Mouse (Mus musculus) cerebellum, postnatal 4 days (tissue): ENCODE measurements around the gene D11Wsu47e.

Source experiments
- DNase-seq, 2 experiments: peaks; one replicate each; pipeline ENCODE4 v3.0.0; 2022; ENCODE audit warnings: low spot score in 2 of 2, mixed read lengths in 1 of 2

D11Wsu47e gene

GRCm38 (mm10) chr11:113666205-113666604, 18.0 kb upstream of the D11Wsu47e start:
- no peak for DNase-seq

DNA sequence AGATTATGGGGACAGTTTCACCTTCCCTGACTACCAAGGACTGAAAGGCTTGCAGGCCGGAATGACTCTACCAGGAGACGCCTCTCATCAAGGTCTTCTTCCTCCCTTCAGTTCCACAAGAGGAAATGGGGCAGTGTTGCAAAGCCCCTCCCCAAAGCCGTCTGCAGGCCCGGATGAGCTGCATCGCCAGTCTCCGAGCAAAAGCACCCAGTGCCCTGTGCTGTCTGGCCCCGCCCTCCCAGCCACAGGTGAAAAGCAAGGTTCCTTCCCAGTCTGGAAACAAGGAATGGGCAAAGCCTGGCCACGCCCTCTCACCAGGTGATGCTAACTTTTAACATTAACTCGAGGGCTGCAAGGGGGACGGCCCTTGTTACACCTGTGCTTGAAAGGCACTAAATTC, 17.6 kb upstream of the D11Wsu47e start:
- DNase-seq, result no peak

- DNase-seq, result no peak
Observed at GRCm38 (mm10) chr11:113667122-113667521, 17.1 kb upstream of the D11Wsu47e start.

GRCm38 (mm10) chr11:113667704-113668103, 16.5 kb upstream of the D11Wsu47e start:
- no peak for DNase-seq

GRCm38 (mm10) chr11:113668857-113669256, 15.4 kb upstream of the D11Wsu47e start:
- DNase-seq, result no peak

DNA sequence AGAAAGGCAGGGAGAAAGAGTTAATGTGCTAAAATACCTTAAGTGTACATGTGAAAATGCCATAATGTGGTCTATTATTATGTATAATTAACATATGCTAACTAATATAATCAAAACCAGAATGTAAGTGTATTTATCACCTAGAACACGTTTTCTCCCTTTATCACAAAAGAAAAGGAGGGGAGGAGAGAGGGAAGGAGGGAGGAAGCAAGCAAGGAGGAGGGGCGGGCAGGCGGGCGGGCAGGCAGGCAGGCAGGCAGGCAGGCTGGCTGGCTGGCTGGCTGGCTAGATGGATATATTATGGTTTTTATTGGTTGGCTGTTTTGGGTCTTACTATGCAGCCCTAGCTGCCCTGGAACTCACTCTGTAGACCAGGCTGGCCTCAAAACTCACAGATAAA, 14.5 kb upstream of the D11Wsu47e start:
- DNase-seq, result no peak

- no peak for DNase-seq
Observed at GRCm38 (mm10) chr11:113673614-113674013, 10.6 kb upstream of the D11Wsu47e start.

DNA sequence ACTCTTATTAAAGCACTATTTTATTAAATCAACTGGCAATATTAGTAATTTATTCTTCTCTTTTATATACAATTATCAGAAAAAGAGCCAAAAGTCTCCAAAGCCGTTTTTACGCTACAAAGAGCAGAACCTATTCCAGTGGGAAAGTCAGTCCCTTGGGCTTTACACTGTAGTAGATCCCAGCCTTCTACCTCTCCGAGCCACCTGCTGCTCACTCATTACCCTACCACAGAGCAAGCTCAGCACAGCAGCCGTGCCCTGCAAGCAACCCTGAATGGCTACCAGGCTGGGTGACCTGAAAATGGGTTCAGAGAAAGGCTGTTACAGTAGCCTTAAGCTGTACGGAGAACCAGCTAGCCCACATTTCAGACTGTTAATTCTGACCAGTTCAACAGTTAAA, 9.6 kb upstream of the D11Wsu47e start:
- DNase-seq, result no peak

DNA sequence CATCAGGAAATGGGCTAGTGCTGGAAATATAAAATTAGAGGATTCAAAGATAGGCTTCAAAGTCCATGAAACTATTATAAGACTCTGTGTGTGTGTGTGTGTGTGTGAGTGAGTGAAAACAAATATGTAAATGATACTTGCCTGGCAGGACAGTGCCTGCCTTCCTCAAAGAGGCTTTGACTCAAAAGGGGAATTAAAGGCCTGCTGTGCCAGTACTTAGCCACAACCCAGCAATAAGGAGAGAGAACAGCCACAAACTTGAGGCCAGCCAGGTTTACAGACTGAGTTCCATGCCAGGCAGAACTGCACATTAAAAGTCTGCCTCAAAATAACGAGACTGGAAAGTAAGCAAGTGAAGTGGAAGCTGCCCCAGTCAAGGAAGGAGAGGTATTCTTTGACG, 7.4 kb upstream of the D11Wsu47e start:
- no peak for DNase-seq

DNA sequence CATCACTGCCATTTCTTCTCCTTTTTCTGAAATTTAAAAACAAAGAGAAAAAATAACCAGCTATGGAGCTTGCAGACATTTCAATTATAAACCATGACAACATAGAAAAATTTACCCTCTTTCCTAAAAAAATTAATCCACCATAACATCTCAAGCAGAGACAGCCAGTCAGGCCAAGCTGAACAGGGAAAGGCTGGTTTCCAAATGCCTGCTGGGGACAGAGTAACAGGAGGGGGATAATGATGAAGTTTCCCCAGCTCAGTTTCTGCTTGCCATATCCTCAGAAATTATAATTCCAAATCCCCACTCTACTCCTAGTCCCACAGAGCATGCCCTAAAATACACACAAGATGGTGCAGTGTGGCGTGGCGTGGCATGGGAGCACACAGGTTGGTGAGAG, 6.8 kb upstream of the D11Wsu47e start:
- no peak for DNase-seq

GRCm38 (mm10) chr11:113678373-113678772, 5.8 kb upstream of the D11Wsu47e start:
- DNase-seq, result no peak

DNA sequence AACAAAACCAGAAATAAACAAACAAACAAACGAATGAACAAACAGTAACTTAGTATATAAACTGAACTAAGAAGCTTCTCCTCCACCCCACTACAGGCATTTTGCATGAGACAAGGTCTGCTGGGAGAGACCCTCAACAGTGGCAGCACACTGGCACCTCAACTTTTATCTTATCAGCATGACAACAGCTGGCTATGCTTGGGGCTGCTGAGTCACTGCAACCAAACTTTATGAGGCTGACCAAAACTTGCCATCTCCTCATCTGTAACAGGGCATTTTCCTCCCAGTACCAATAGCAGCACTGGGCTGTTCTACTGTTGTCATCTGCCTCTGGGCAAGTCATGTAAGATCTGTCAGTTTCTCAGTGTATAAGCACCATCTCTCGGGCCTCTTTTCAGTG, 3.3 kb upstream of the D11Wsu47e start:
- no peak for DNase-seq

GRCm38 (mm10) chr11:113681979-113682378, 2.2 kb upstream of the D11Wsu47e start:
- no peak for DNase-seq

GRCm38 (mm10) chr11:113682897-113683626, 1.1 kb upstream of the D11Wsu47e start:
- peak in 1 of 2 experiments; percentile 36 for DNase-seq

GRCm38 (mm10) chr11:113683627-113683956, 620 bp upstream of the D11Wsu47e start:
- no peak for DNase-seq

- DNase-seq, result no peak
Observed at GRCm38 (mm10) chr11:113684707-113685426, 655 bp downstream of the D11Wsu47e start.

DNA sequence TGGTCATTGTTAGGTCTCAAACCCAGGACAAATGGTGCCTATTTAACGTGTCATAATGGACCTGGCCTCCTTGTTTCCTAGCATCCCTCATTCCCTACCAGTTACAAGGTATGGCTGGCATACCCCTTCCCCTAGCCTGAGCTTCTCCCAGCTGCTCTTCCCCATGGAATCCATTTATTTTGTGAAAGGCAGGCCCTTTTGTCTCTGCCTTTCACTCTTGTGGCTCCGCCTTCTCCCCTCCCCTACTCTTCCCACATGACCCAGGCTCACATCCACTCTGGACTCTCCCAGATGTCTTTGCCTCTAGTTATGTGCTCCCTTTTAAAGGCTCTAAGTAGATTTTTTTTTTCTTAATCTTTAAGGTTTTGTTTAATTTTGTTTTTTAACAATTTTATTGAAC, 2.8 kb downstream of the D11Wsu47e start:
- DNase-seq, result no peak

DNA sequence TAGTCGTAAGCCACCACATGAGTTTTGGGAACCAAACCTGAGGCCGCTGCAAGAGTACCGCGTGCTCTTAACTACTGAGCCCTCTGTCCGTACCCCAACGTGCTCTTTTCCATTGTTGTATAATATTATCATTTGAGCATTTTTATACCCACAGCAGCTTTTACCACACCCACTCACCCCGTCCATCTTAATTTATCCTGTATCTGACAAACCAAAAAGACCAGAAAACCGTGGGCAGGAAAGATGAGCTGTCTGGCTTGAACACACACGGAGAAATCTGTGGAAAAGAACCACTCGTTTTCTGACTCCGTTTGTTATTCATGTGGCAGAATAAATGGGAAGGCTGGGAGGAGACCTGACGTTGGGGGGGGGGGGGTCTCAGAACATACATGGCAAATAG, 6.3 kb downstream of the D11Wsu47e start:
- DNase-seq, result no peak

DNA sequence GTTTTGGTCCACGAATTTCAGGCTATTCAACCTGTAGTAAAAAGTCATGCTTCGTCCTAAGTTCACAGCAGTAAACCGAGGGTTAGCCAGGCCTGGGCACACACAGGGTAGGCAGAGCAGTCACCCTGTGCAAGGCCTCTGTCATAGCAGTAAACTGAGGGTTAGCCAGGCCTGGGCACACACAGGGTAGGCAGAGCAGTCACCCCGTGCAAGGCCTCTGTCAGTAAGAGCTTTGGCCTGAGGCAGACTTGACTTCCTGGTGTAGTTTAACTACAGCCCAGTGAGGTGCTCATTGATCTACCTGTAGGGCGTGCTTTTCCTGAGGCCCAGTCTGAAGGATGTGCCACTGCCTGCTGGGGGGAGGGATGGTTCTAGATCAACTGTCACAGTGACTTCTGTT, 7.1 kb downstream of the D11Wsu47e start:
- DNase-seq, result no peak

DNA sequence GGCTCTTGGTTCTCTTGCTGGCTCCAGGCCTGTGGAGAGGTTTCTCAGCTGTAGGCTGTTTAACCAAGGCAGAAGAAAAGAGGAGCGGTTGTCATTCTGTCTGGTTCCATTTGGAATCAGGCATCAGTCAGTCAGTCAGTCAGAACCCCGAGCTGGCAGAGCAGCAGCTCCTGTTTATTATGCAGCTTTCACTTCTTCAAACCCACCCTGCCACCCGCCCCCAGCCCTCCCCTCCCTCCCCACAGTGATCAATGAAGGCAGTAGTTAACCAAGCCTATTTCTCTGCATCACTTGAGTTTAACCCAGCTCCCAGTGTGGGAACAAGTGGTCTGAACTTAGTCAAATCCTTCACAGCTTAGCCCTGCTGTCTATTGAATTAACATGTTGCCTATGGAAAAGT, 7.6 kb downstream of the D11Wsu47e start:
- no peak for DNase-seq

DNA sequence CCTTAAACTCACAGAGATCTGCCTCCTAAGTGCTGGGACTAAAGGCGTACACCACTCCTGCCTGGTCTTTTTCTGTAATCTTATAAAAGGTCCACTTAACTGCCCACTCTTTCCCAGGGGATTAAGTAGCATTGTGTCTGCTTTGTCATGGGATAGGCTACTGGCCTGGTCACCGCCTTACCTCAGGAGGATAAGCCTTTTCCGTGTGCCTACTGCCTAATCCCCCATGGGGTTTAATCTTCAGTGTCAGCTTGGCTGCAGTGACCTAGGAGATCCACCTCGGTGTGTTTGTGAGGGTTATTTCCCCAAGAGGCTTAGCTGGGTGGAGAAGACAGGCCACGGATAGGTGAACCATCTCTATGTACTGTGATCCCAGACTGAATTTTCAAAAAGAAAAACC, 13.4 kb downstream of the D11Wsu47e start:
- no peak for DNase-seq

- no peak for DNase-seq
Observed at GRCm38 (mm10) chr11:113698013-113698545, 13.9 kb downstream of the D11Wsu47e start.

DNA sequence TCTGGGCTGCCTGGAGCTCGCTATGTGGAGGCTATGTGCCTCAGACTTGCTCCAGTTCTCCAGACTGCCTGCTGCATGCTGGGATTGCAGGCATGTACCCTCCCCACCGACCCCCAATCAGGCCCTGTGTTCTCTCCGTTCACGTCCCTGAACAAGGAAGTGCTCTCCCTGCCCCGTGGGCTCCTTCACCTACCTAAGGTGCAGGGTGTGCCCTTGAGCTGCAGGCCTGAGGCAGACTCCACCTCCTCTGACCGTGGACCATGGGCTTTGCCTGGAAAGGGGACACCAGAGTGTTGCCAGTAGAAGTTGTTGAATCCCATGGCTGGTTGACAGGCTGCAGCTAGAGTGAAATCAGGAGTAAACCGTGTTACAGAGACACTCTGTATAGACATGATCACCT, 15.4 kb downstream of the D11Wsu47e start:
- DNase-seq, result no peak
